Mouse (Mus musculus) layer of hippocampus, adult 2 months (tissue): ENCODE results near the gene Dop1b. TPM values are rescaled to one million over a fixed set of nuclear protein-coding genes. Genes with fewer than 3 reads are reported as not detected.

Source experiments
- DNase-seq, 2 experiments: peaks; one replicate each; pipeline ENCODE4 v3.0.0; 2022; ENCODE audit warnings: low spot score in 2 of 2
- H3K27ac ChIP-seq: fragments of 200-600 bp; 2 replicates; pipeline ENCODE4 v1.8.1; 2022
- H3K4me3 ChIP-seq: fragments of 200-600 bp; 2 replicates; pipeline ENCODE4 v1.8.1; 2022; ENCODE audit warnings: mild to moderate bottlenecking
- CTCF ChIP-seq: fragments of 200-600 bp; conservative IDR thresholded peaks from 2 replicates; pipeline ENCODE4 v1.8.1; 2022; ENCODE audit warnings: antibody characterized with exemption, mild to moderate bottlenecking, moderate library complexity
- total RNA-seq, 2 experiments: library from RNA; stranded (reverse); gene quantifications; 2 replicates each; pipeline ENCODE4 v1.2.3; 2021

Dop1b gene
- total RNA-seq, 2 experiments from 2014 or later: 98.8 to 108 TPM

GRCm38 (mm10) chr16:93833551-93833950 is 121.8 kb downstream of the Dop1b start:
- no peak for DNase-seq
- Histone ChIP-seq H3K27ac (no peak overlapping the region), H3K4me3 (peak overlapping the region; percentile 88; the same call in 1 of the 2 replicates)
- TF ChIP-seq CTCF: no peak

GRCm38 (mm10) chr16:93834076-93834475 is 122.4 kb downstream of the Dop1b start:
- no peak for TF ChIP-seq CTCF
- no peak for DNase-seq

DNA sequence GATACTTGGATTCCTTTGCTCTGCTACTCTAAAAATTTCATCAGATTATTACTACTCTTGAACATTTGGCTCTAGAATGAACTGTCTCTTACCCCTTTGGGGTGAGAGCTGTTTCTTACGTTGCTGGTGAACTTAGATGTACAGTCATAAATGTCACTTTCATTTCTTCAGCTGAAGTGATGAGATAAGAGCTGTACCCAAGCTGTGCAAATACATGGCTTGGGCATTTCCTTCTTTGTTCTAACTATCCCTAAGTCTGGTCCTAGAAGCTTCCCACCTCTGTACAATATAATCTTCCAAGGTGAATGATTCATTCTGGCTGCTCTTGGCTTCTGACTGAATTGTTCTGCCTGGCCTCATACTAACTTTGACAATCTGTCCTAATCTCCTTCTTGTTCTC is 127.3 kb downstream of the Dop1b start:
- no peak for DNase-seq
- Histone ChIP-seq H3K4me3 (no peak overlapping the region), H3K27ac (no peak overlapping the region)
- TF ChIP-seq CTCF: no peak

More at GRCm38 (mm10) chr16:93834076-93834475, 122.4 kb downstream of the Dop1b start:
- no peak overlapping the region for H3K4me3 ChIP-seq
- no peak overlapping the region for H3K27ac ChIP-seq

- no peak overlapping the region for H3K27ac ChIP-seq
- no peak for DNase-seq
Observed at GRCm38 (mm10) chr16:93850527-93850926, 138.8 kb downstream of the Dop1b start.

GRCm38 (mm10) chr16:93859967-93860366 is 148.3 kb downstream of the Dop1b start:
- H3K27ac ChIP-seq: no peak overlapping the region
- no peak for DNase-seq
- TF ChIP-seq CTCF: no peak
- H3K4me3 ChIP-seq: no peak overlapping the region

More at GRCm38 (mm10) chr16:93850527-93850926, 138.8 kb downstream of the Dop1b start:
- H3K4me3 ChIP-seq: no peak overlapping the region
- TF ChIP-seq CTCF: no peak

Other genes with a start within 250 kb of the Dop1b start
- 10 to 100 TPM in 1 of 2 experiments, 1 to 10 TPM in 1; 9.6 to 12.9 TPM for gene Setd4, start 107.8 kb upstream of the Dop1b start, total RNA-seq
- gene Cbr1, start 106.1 kb upstream of the Dop1b start, total RNA-seq: 10 to 100 TPM; 70.0 to 75.4 TPM
- gene Gm5678, start 83.8 kb upstream of the Dop1b start, total RNA-seq: 1 to 10 TPM; 2.3 to 4.6 TPM
- gene Cbr3, start 28.7 kb upstream of the Dop1b start, total RNA-seq: 10 to 100 TPM; 16.8 to 19.0 TPM
- gene Morc3, start 120.2 kb downstream of the Dop1b start, total RNA-seq: 10 to 100 TPM; 32.6 to 34.7 TPM
- gene Chaf1b, start 172.0 kb downstream of the Dop1b start, total RNA-seq: 1 to 10 TPM in 1 of 2 experiments, under 1 TPM in 1; 0.74 to 1.1 TPM